In the genomic region with DNA sequence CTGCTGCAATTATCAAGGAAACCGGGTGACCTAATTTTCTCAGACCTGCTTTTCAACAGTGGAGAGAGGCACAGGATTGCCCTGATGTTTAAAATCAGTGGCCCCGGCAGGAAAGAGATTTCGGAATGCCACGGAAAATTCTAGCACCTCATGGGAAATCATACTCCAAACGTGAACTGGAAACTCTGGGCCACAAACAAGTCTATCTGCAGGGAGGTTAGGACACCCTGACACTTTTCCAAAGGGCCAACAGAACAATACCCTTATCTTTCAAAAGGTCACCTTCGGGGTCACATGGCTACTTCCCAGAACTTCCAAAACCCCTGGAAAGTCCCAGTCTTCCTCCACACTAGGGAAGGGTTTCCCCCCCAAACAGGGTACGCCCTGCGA, we compare ENCODE assay signal across 8 mouse cellular contexts. TPM values are rescaled to one million over a fixed set of nuclear protein-coding genes. Genes with fewer than 3 reads are reported as not detected.
DNase-seq lines count a peak whose midpoint lies in the region; ATAC-seq and TF ChIP-seq lines count a peak whose summit lies in the region.
"Had no signal": no experiment of that assay in that cellular context is flagged by ENCODE, and none has a peak within 500 bp of the region (broad histone marks: within the 10 kb centered on the region; RNA-seq: fewer than 3 reads in every experiment).

No protein-coding gene starts in this region.

- 0 out of 2 replicates have a peak, but pooled peaks have one; percentile 45 for TF ChIP-seq EP300 in liver, postnatal 0 days (IDR thresholded peaks at IDR 0.05; ENCODE audit: low read depth)

- peak overlapping the region; percentile 36 for H3K4me2 ChIP-seq in lung, embryonic 14.5 days
- H3K4me2 ChIP-seq in embryonic facial prominence, embryonic 14.5 days (ENCODE audit: low read depth, low read length), result peak overlapping the region; percentile 28; the same call in 1 of the 2 replicates
- peak overlapping the region; percentile 44 for H3K4me2 ChIP-seq in heart, embryonic 15.5 days
- H3K4me2 ChIP-seq in liver, postnatal 0 days (ENCODE audit: low read depth, low read length), result peak overlapping the region; percentile 50; the same call in 1 of the 2 replicates

- no peak for TF ChIP-seq POLR2A in lung, adult 2 months (IDR thresholded peaks at IDR 0.05; ENCODE audit: borderline replicate concordance, extremely low read depth, low read depth, low read length)

- WGBS in lung, embryonic 14.5 days, result 53% methylated on average over 8 of the region's 8 CpGs
- WGBS in lung, adult 2 months, result 42% methylated on average over 8 of the region's 8 CpGs
- WGBS in embryonic facial prominence, embryonic 14.5 days, result 59% methylated on average over 8 of the region's 8 CpGs
- 43% methylated on average over 8 of the region's 8 CpGs for WGBS in heart, embryonic 15.5 days
- 44% methylated on average over 8 of the region's 8 CpGs for WGBS in liver, postnatal 0 days (ENCODE audit: insufficient replicate concordance)

- DNase-seq in lung, embryonic 14.5 days, result no peak
- DNase-seq in lung, adult 2 months, result no peak
- no peak for DNase-seq in embryonic facial prominence, embryonic 14.5 days (ENCODE audit: low spot score)
- DNase-seq in liver, postnatal 0 days, result no peak
- no peak for DNase-seq in thymus, postnatal 4 days
- DNase-seq: thymus, postnatal 14 days had no signal

- H3K4me1 ChIP-seq in lung, embryonic 14.5 days (ENCODE audit: insufficient read depth), result peaks cover 4% of the 10 kb centered on the region
- H3K4me1 ChIP-seq in lung, adult 2 months (ENCODE audit: control insufficient read depth, insufficient read depth, low read length), result peaks cover 15% of the 10 kb centered on the region
- peaks cover 10% of the 10 kb centered on the region for H3K4me1 ChIP-seq in embryonic facial prominence, embryonic 14.5 days (ENCODE audit: control insufficient read depth, insufficient read depth, low read length)
- H3K4me1 ChIP-seq in heart, embryonic 15.5 days (replicated peaks), result peaks cover 52% of the 10 kb centered on the region
- peaks cover 77% of the 10 kb centered on the region for H3K4me1 ChIP-seq in liver, postnatal 0 days (ENCODE audit: insufficient read depth)

- H3K4me3 ChIP-seq in lung, embryonic 14.5 days (ENCODE audit: low read depth, low read length), result no peak overlapping the region
- H3K4me3 ChIP-seq in lung, adult 2 months (replicated peaks; ENCODE audit: extremely low read depth, low read depth, low read length), result no peak overlapping the region
- H3K4me3 ChIP-seq in embryonic facial prominence, embryonic 14.5 days (ENCODE audit: low read depth, low read length), result no peak overlapping the region
- H3K4me3 ChIP-seq in heart, embryonic 15.5 days, result no peak overlapping the region
- H3K4me3 ChIP-seq in liver, postnatal 0 days (ENCODE audit: low read depth, low read length), result no peak overlapping the region

- 0 out of 2 replicates have a peak overlapping the region, but pooled peaks have one; percentile 9 for H3K9ac ChIP-seq in lung, embryonic 14.5 days
- H3K9ac ChIP-seq in embryonic facial prominence, embryonic 14.5 days (ENCODE audit: low read depth, low read length), result no peak overlapping the region
- no peak overlapping the region for H3K9ac ChIP-seq in heart, embryonic 15.5 days
- H3K9ac ChIP-seq in liver, postnatal 0 days (replicated peaks), result peak overlapping the region; percentile 12; the same call in 1 of the 2 replicates

- H3K27ac ChIP-seq in lung, embryonic 14.5 days (ENCODE audit: low read depth), result peak overlapping the region; percentile 24; the same call in 1 of the 2 replicates
- no peak overlapping the region for H3K27ac ChIP-seq in embryonic facial prominence, embryonic 14.5 days (replicated peaks; ENCODE audit: low read depth, low read length)
- H3K27ac ChIP-seq in heart, embryonic 15.5 days, result peak overlapping the region; percentile 58
- peak overlapping the region; percentile 70 for H3K27ac ChIP-seq in liver, postnatal 0 days (ENCODE audit: low read depth)

- no peak for TF ChIP-seq CTCF in lung, embryonic 14.5 days (IDR thresholded peaks at IDR 0.05; ENCODE audit: low read depth)
- no peak for TF ChIP-seq CTCF in lung, adult 2 months (IDR thresholded peaks at IDR 0.05; ENCODE audit: insufficient read depth, low read length)
- TF ChIP-seq CTCF in liver, postnatal 0 days (IDR thresholded peaks at IDR 0.05; ENCODE audit: low read depth), result no peak

- H3K27me3 ChIP-seq in lung, embryonic 14.5 days (ENCODE audit: insufficient read depth, low read length), result peaks cover 3% of the 10 kb centered on the region; the same call in 1 of the 2 replicates
- H3K27me3 ChIP-seq in embryonic facial prominence, embryonic 14.5 days (replicated peaks; ENCODE audit: control insufficient read depth, insufficient read depth, low read length), result 0 out of 2 replicates have a peak, but pooled peaks cover 4% of the 10 kb centered on the region
- no peaks in the 10 kb centered on the region for H3K27me3 ChIP-seq in heart, embryonic 15.5 days
- no peaks in the 10 kb centered on the region for H3K27me3 ChIP-seq in liver, postnatal 0 days (ENCODE audit: insufficient read depth, low read length)

- H3K36me3 ChIP-seq in lung, embryonic 14.5 days (ENCODE audit: insufficient read depth), result no peaks in the 10 kb centered on the region
- H3K36me3 ChIP-seq in embryonic facial prominence, embryonic 14.5 days (ENCODE audit: control insufficient read depth, insufficient read depth, low read length), result no peaks in the 10 kb centered on the region
- H3K36me3 ChIP-seq in heart, embryonic 15.5 days, result no peaks in the 10 kb centered on the region
- H3K36me3 ChIP-seq in liver, postnatal 0 days (replicated peaks; ENCODE audit: insufficient read depth, low read length), result 0 out of 2 replicates have a peak, but pooled peaks cover 1% of the 10 kb centered on the region

- no peak for ATAC-seq in lung, embryonic 14.5 days (ENCODE audit: insufficient read depth)
- ATAC-seq in embryonic facial prominence, embryonic 14.5 days (ENCODE audit: low read depth), result no peak
- 0 out of 2 replicates have a peak, but pooled peaks have one; percentile 1 for ATAC-seq in heart, embryonic 15.5 days (replicated peaks; ENCODE audit: insufficient number of reproducible peaks, insufficient read depth, low FRiP score, low read depth)
- ATAC-seq in liver, postnatal 0 days, result no peak
- ATAC-seq in erythroblast, adult 5-6 weeks (replicated peaks; ENCODE audit: low FRiP score, poor library complexity, severe bottlenecking), result no peak

- H3K9me3 ChIP-seq in lung, embryonic 14.5 days (ENCODE audit: low read depth, low read length), result no peaks in the 10 kb centered on the region
- H3K9me3 ChIP-seq in embryonic facial prominence, embryonic 14.5 days (ENCODE audit: control insufficient read depth, low read length), result no peaks in the 10 kb centered on the region
- H3K9me3 ChIP-seq in heart, embryonic 15.5 days (replicated peaks), result no peaks in the 10 kb centered on the region
- no peaks in the 10 kb centered on the region for H3K9me3 ChIP-seq in liver, postnatal 0 days (ENCODE audit: low read length)

RNA-seq across cellular contexts. Expression of a gene that starts 12.8 kb away (rescaled TPM):
- 7.9 and 9.8 TPM in 2 replicates for polyA plus RNA-seq in lung, embryonic 14.5 days (2014; fragmentation: Nextera tagmentation; extraction: Ambion mirVana)
- polyA plus RNA-seq in lung, adult 2 months (2012; rRNA removed), result 70.0 and 74.4 TPM in 2 replicates
- 18.8 and 19.6 TPM in 2 replicates for polyA plus RNA-seq in embryonic facial prominence, embryonic 14.5 days (2014; fragmentation: Nextera tagmentation; extraction: Ambion mirVana)
- 14.9 and 17.4 TPM in 2 replicates for polyA plus RNA-seq in heart, embryonic 15.5 days (2015; fragmentation: Nextera tagmentation; extraction: Ambion mirVana)
- polyA plus RNA-seq in liver, postnatal 0 days (2015; fragmentation: Nextera tagmentation; extraction: Ambion mirVana), result 25.6 and 25.8 TPM in 2 replicates
- total RNA-seq in erythroblast, adult 5-6 weeks (2015; ENCODE audit: low replicate concordance), result 7.5 and 7.9 TPM in 2 replicates
- total RNA-seq in erythroblast, adult 5-6 weeks (2017; ENCODE audit: low replicate concordance), result 7.2 and 7.4 TPM in 2 replicates

RNA-seq across cellular contexts. Expression of a gene that starts 51.0 kb away (rescaled TPM):
- 4.5 and 5.2 TPM in 2 replicates for polyA plus RNA-seq in lung, embryonic 14.5 days (2014; fragmentation: Nextera tagmentation; extraction: Ambion mirVana)
- 11.1 and 37.6 TPM in 2 replicates for polyA plus RNA-seq in lung, adult 2 months (2012; rRNA removed)
- 15.8 and 24.7 TPM in 2 replicates for polyA plus RNA-seq in embryonic facial prominence, embryonic 14.5 days (2014; fragmentation: Nextera tagmentation; extraction: Ambion mirVana)
- 55.3 and 66.7 TPM in 2 replicates for polyA plus RNA-seq in heart, embryonic 15.5 days (2015; fragmentation: Nextera tagmentation; extraction: Ambion mirVana)
- polyA plus RNA-seq in liver, postnatal 0 days (2015; fragmentation: Nextera tagmentation; extraction: Ambion mirVana), result 36.6 and 49.7 TPM in 2 replicates
- 7.3 TPM in 1 of 2 replicates, not detected in the other for total RNA-seq in erythroblast, adult 5-6 weeks (2015; ENCODE audit: low replicate concordance)
- 2.0 TPM in 1 of 2 replicates, not detected in the other for total RNA-seq in erythroblast, adult 5-6 weeks (2017; ENCODE audit: low replicate concordance)

Comparison
In these comparisons a context has a peak if more than half of its experiments do, and no peak if none do; other contexts are left out.
1. H3K9ac ChIP-seq: peak in lung, embryonic 14.5 days (single experiment) and liver, postnatal 0 days (single experiment); none in embryonic facial prominence, embryonic 14.5 days (single experiment) and heart, embryonic 15.5 days (single experiment).
2. Peak in every context shown above with its lines, with median percentiles within 50 percentile points of each other: H3K4me2 ChIP-seq.